Mouse (Mus musculus) frontal cortex, postnatal 10 days (tissue): ENCODE measurements around the gene Gabrp.

ENCODE experiments used
- DNase-seq, 2 experiments: peaks; one replicate each; pipeline ENCODE4 v3.0.0; 2022; ENCODE audit warnings: low spot score in 2 of 2, mixed read lengths in 1 of 2

Gene Gabrp

DNA sequence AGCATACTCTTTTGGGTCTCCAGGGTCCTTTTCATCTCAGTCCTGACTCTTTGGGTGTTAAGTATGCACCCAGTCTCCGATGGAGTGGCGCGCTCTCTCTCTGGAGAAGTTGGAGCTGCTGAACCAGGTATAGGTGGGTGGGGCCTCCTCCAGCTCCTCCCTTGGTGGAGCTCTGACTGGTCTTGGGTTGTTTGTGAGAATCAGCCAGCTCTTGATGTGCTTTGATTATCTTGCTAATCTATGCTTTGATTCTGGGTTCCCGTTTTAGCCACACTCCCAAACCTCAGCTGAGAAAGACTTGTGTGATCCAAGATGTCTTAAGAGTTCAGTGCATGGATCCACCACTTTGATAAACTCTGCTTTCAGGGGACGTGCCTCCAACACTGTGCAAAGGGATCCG, at the start of gene Gabrp:
Gene Gabrp, minus strand, starts transcription at position 101 of the 400 bp plus-strand sequence.
- no peak for DNase-seq

DNA sequence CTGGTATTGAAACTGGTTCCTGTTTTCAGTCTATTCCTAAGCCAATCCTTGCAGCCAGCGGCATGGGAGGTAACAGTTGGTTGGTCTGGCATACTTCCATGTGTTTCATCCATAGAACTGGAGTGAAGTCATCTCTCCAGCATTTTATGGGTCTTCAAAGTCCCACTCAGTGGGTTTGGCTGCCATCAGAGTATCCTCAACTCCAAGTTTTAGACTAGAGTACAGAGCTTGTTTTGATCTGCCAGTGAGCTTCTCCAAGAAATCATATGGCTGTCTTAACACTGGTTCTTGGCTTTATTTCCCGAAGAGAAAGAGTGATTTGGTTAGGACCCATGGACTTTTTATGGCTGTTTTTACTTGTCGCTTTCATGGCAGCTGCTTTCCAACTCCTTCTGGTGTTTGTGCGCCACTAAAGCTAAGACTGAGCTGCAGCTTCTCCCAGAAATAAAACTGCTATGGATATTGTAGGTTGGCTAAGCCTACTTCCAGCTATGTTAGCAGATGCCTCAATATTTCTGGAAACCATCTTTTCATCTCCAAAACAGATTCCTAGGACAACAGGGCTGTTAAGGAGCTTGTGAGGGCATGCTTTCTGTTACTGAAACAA, 48.5 kb upstream of the Gabrp start:
- no peak for DNase-seq

DNA sequence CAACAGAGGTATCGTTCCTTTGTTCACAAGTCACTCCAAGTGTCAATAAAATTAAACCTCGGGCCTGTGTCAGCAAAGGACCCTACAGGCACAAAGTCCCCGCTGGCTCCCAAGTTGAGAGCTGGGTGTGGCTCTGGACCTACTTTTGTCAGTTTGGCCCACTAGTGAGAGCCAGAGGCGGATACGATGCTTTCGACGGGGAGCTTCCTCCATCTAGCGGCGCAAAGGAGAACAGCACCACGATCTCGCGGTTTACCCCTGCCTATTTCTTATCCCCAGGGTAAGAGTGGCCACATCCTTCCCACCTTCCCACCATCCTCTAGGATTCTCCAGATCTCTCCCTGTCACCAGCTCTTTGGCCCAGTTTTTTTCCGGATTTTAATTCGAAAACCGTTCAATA, 35.5 kb upstream of the Gabrp start:
- DNase-seq: peak in 1 of 2 experiments; percentile 68

DNA sequence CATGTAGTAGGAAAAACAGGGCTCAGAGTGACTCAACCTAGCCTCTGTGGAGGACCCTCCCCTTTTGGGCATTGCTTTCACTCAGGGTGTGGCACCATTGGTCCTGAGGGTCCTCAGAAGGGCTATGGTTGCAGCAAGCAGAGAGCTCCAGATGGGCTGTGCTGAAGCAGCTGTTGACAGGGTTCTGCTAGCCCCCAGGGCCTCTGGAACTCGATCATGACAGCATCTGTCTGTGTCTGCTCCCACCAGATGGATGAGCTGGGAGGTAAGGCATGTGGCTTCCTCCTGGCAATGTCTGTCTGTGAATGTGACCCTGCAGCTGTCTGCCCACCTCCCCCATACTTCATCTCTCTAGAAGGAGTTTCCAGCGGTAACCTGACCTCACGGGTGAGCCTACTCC, 29.0 kb upstream of the Gabrp start:
- no peak for DNase-seq

DNA sequence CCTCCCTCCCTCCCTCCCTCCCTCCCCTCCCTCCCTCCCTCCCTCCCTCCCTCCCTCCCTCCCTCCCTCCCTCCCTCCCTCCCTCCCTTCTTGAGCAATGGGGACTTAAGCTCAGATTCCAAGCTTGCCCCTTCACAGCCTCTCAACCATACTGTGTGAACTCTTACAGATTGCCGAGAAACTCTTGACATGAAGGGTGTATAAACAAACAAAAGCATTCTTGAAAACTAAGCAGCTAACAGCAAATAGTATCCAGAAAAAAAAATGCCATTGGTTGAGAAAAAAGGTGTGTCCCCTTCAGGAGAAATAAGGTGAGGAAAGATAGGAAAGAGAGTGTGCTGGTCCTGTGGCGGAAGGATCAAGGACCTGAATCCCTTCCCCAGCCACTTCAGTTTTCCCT, 24.4 kb upstream of the Gabrp start:
- DNase-seq: no peak

DNA sequence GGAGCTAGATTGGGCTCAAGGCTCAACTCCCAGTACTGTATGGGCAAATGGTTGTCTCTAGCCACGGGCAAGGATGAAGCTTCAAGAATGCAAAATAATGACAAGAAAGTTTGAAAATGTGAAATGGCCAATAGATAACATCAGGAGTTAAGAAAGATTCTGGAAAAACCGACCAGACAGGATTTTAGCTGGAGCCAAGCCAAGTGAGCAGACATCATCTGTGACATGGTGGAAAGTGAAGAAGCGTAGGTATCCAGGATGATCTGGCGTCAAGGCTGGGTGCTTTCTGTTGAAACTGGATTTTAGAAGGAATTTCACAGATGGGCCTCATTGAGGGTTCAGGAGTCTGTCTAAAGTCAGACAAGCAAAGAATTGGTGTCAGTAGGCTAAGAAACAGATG, 20.2 kb upstream of the Gabrp start, which contains the start of gene D130052B06Rik:
Gene D130052B06Rik, plus strand, starts transcription at position 317 of the 400 bp plus-strand sequence.
- DNase-seq: no peak

DNA sequence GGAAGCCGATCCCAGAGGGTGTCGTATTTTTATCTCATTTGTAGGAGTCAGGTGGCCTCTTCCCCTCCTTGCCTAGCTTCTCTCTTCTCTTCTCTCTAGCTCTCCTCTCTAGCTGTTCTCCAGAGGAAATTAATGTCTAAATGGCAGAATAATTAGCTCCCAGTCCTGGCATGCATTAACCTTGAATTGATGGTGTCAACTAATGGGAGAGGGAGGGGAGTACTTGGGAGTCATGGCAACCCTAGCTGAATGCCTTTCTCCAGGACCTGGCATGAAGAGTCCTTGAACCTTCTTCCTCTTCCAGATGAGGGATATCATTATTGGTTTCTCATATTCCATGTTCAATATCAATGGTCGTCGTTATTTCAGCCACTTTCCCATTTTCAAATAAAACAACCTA, 17.9 kb upstream of the Gabrp start:
- DNase-seq: no peak

DNA sequence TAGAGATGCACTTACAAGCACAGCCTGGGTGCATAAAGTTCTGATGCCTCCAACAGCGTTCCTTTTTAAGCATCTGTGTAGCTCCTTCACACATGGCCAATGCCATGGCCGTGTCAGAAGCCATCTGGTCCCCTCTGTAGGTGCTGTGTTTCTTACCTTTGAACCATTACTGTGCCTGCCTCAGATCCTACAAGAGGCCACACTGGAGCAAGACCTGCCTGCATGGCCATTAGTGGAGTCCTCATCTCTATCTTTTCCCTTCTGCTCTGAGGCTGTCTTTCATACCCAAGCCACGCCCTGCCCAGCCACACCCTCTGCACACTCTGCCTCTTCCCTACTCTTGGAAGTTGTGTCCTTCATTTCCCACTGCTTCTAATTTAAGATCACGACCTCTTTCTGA, 14.1 kb upstream of the Gabrp start:
- no peak for DNase-seq

DNA sequence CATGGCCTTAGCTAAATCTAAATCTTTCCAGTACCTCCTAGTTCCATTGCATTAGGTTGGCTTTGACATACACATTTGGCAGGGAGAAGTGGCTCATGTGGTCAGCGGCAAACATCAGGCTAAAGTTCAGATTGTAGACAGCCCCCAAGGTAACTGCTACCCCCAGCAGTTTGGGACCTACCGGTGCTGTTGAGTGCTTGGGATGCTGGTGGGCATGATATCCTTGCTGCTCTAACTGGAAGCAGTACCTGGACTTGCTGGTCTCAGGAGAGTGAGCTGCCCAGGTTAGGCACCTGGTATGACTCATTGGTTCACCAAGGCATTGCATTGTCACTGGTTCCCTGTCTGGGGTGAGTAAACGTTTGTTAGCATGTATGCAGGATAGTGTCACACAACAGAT, 12.0 kb upstream of the Gabrp start:
- DNase-seq: no peak

DNA sequence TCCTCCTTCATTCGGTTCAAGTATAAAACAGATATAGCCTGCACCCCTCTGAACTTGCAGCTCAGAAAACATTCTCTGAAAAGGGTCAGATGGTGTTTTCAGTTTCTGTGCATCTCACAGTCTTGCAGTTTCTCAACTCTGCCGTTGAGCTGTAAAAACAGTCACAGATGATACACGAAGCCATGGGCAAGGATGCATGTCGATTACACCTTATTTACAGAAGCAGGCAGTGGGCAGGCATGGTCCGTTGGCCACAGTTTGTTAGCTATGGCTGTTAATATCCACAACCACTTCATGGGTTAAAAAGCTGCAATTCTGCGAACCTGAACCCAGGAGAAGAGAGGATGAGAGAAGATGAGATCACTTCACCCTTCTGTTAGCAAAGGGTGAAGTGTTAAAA, 7.9 kb upstream of the Gabrp start:
- DNase-seq: no peak

DNA sequence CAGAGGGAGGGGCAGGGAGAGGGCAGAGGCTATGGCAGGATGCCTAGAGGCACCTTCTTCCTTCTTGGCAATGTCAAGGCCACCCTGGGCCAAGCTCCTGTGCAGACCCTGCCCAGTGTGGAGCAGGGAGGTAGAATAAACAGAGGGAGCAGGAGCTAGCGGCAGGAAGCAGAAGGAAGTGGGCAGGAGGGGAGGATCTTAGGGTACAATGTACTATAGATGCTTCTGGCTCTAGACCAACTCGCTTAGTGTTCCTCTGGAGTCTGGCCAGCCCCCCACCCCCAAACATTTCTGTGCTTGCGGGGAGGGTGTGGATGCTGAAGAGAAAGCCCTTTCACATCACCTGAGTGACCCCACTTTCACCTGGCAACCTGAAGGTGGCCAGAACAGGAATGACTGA, 862 bp upstream of the Gabrp start:
- no peak for DNase-seq

DNA sequence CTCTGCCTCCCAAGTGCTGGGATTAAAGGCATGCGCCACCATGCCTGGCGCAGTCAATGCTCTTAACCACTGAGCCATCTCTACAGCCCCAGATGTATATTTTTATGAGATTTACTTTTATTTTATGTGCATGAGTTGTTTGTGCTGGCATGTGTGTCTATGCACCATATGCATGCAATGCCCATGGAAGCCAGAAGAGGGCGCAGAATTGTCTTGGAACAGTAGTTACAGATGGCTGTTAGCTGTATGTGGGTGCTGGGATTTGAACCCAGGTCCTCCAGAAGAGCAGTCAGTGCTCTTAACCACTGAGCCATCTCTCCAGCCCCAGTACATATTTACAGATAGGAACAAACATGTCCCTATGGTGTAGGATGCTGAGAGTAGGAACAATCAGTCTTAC, 3.8 kb downstream of the Gabrp start:
- no peak for DNase-seq

DNA sequence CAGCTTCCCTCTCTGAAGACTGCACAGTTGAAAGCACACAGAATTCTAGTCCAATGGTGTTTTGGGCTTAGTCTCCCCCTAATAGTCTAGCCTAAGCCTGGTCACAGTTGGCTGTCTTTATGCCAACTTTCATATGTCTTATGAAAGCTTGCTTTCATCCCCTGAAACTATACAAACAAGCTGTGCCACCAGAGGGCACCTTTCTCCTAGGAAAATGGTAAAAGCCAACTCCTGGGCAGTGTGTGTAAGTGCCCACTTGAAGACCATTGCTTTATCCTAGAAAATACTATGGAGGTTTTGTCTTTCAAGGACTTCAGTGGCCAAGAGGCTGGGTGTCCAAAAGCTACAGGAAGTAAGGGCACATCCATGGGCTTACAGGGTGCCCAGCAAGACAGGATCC, 8.3 kb downstream of the Gabrp start:
- peak in 1 of 2 experiments; percentile 11 for DNase-seq

DNA sequence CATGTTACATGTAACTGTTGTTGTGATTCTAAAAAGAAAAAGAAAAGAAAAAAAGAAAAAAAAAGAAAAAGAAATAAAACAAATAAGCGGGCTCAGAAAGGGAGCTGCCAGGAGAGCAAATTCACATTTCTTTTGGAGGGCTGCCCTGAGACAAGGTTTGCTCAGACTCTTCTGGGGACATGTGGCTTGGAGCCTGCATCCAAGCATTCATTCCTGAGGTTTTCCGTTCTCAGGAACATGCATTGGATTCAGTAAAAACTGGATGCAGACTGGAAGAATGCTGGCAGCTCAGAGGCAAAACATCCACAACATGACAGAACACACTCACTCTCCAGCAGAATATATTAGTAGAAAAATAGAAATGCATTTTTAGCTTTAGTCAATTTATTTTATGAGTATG, 14.8 kb downstream of the Gabrp start:
- DNase-seq: no peak

DNA sequence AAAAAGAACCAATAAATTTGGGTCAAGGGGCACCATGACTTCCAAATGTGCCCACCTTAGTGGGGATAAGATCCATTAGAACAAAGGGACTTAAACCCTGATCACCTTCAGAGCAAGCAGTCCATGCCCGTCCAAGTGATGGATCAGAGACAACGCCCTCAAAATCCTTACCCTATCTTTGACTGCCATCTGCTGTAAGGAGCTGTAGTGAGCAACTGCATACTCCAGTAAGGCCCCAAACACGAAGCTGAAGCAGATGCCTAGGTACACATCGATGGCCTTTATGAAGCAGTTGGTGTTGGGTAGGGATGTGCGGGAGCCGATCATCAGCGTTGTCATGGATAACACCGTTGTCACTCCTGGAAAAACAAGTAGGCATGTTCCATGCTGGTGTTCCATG, 24.6 kb downstream of the Gabrp start:
- DNase-seq: no peak

DNA sequence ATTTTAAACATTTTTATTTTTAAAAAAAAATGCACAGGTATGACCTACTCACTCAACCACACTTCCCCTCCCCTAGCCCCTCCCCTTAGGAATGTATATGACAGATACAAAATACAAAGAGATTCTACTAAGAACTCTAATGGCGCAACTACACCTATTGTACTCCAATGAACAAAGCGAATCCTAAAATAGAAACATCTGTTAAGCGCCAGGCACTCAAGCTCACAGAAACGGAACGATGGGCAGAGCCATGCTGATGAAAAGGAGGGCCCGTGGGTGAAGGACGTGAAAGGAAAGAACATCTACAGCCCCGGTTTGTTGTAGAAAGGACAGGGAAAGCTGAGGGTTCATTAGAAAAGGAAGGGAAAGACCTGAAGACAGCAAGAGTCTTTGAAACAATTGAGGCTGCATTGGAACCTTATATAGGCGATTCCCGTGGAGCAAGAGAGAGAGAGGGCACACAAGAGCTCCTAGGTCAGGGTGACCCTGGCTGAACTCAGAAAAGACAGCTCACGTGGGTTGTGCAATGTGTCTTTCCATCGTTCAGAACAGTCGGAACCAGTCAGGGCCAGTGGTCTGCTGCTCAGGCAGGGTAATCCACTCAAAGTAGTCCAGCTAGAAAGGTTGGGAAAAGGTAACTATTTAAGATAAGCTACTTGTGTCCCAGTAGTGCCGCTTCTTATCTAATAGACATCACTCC, 27.7 kb downstream of the Gabrp start:
- no peak for DNase-seq

DNA sequence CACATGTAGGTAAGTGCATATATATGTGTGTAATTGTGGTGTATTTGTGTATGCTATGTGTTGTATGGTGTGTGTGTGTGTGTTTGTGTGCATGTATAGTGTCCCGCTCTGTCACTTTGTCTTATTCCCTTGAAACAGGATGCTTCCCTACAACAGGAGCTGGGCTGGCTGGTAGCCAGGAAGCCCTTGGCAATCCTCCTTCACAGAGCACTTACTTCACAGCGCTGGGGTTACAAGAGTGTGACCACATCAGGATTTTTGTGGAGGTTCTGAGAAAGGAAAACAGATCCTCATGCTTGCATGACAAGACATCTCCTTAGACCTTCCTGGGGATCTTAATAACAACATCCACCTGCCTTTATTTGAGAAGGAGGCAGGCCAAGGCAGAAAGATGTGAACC, 31.4 kb downstream of the Gabrp start:
- no peak for DNase-seq

DNA sequence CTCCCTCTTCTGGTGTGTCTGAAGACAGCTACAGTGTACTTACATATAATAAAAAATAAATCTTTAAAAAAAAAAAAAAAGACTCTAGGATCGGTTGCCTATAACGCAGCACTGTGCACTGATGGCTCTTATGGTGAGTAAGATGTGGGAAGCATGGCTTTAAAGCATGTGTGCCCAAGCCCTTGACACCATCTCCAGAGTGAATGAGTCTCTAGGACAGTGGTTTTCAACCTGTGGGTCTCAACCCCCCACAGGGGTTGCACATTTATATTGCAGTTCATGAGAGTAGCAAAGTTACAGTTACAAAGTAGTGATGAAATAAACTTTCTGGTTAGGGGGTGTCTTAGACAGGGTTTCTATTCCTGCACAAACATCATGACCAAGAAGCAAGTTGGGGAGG, 33.8 kb downstream of the Gabrp start:
- DNase-seq: no peak

DNA sequence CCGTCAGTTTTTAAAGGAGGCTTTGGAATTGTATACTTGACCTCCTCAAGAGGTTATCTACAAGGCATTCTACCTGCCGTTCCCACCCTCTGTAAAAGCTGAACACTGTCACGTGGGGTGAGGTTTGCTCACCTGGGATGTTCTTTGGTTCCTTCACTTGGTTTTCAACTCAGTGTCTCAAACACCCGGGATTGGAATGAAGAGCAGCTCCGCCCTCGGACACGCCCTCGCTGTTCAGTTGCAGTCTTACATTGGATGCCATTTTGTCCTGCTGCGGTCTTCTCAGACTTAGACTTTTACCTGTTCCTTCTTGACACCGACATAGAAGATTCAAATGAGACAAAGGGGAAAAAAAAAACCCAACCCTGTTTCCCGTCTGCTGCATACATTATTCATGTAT, 34.6 kb downstream of the Gabrp start:
- DNase-seq: no peak

DNA sequence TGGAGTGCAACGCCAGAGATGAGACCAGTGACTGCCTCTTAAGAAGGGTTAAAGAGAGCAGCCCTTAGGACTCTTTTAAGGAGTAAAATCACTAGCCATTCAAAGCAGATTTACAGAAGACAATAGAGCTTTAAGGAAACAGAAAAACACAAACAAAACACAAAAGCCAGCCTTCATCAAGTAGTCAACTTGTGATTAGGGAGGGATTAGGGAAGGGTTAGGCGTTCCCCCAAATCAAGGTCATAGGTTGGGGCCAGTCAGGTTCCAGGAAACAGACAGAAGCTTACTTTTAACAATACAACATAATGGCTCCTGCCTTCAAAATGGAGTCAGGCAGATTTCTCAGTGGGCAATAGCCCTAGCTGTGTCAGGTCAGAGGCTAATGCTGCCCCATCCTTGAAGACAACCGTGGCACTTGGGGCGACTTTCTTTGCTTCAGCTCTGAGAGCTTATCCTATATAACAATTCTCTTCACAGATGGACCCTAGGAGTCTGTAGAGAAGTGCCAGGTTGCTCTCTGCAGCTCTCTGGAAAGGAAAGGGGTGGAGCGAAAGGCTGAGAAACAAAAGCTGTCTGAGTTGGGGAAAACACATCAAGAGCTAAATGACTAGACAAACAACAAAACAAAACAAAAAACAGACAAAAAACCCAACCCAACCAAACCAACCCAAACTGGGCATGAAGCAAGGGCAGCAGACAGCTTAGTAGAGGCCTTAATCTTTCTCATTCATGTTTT, 41.2 kb downstream of the Gabrp start:
- no peak for DNase-seq

DNA sequence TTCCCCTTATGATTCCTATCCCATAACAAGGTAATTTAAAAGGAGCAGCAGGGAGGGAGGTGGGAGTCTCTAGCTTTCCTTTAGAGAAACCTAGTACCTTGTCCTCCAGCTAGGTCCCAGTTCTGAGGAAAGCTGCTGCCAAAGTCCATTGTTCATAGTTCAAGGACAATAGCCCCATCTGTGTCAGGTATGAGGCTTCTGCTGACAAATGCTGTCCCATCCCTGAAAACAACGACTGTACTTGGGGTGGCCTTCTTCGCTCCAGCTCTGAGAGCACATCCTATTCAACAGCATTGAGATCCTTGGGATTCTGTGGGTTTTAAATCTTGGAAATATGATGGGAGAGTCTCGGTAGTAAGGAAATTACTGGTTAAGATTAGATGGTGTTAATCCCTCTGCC, 42.1 kb downstream of the Gabrp start:
- DNase-seq: no peak

DNA sequence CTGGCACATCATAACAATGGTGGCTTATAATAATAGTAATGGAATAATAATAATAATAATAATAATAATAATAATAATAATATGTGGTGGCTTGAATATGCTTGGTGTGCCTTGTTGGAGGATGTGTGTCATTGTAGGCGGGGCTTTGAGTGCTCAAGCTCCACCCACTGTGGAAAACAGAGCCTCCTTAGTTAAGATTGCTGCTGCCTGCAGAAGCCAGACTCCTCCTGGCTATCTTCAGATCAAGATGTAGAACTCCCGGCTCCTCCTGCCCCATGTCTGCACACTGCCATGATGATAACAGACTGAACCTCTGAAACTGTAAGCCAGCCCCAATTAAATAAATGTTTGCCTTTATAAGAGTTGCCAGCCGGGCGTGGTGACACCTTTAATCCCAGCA, 44.2 kb downstream of the Gabrp start:
- DNase-seq: no peak

DNA sequence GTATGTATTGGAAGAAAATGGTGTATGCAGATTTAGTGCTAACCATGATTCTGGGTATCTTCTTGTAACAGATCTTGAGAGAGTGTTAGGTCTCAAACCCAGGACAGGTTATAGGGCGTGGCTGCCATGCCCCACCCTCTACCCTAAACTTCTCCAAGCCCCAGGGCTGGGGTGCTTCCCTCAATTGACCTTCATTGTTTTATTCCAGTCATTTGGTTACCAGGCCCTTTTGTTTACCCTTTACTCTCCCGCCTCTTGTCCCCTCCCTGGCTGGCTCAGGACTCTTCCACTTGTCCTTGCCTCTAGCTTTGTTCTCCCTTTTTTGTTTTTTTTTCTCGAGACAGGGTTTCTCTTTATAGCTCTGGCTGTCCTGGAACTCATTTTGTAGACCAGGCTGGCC, 45.2 kb downstream of the Gabrp start:
- DNase-seq: no peak
